Mouse (Mus musculus) C2C12 (cell line): Measurements from ENCODE around the gene Mrtfa.
A peak's percentile ranks its signal among the peaks of the same experiment; 100 is the strongest.

ENCODE experiments used
- CTCF ChIP-seq: IDR thresholded peaks from one replicate; pipeline ENCODE4 v1.5.1; 2011; ENCODE audit not compliant: control insufficient read depth, insufficient read depth, insufficient read length
- MAX ChIP-seq: IDR thresholded peaks from one replicate; pipeline ENCODE4 v1.6.1; 2011; ENCODE audit warnings: mild to moderate bottlenecking, control low read depth
- USF1 ChIP-seq: IDR thresholded peaks from one replicate; pipeline ENCODE4 v1.6.1; 2011; ENCODE audit warnings: low read depth, mild to moderate bottlenecking, control low read depth, moderate library complexity

DNA sequence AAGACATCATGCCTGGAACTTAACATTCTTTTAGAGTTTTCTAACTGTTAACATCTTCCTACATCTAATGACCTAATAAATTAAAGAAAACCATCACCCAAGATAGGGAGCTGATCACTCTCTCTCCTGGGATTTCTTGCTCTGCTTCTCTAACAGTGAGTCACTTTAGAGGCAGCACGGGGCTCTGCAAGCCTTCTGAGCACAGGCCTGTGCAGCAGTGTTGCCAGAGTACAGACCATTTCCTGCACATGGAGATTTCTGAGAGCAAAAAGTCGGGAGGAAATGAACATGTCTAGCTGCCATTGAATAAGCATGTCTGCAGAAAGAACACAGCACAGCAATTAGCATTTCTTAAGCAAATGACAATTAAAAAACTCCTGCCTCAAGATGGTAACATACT is 116.8 kb downstream of the Mrtfa start:
- TF ChIP-seq CTCF (no peak), USF1 (no peak), MAX (peak; percentile 72)
